Mouse (Mus musculus) kidney, adult 10 weeks (tissue): ENCODE measurements around the gene Hdac4. TPM values are rescaled to one million over a fixed set of nuclear protein-coding genes. Genes with fewer than 3 reads are reported as not detected.

Experiments
- polyA plus RNA-seq: library from polyadenylated mRNA; stranded (reverse); fragments of 350-450 nt; fragmentation: Illumina TruSeq; extraction: RNeasy Lipid Tissue Mini Kit (QIAGEN cat#74804); gene quantifications from one replicate; pipeline ENCODE4 v1.2.3, GENCODE M21; 2014; ENCODE audit warnings: low read depth, low replicate concordance

Gene Hdac4
- 2.1 TPM for polyA plus RNA-seq

GRCm38 (mm10) chr1:92195360-92196149, at the start of gene Hdac4:
TSS of gene Hdac4 (minus strand) at chr1:92195699.

